Mouse (Mus musculus): ENCODE measurements at regions not wholly inside any gene's neighbourhood (a gene's known extent, or its start where the extent isn't known, plus 50 kb on each side); places are given as distances from the start of the nearest gene placed in this dataset.
"Not testable (repeated sequence)": the region's sequence is repeated elsewhere in the genome, so short reads cannot be mapped to it uniquely, and the experiment has no call there.

GRCm38 (mm10) chr12:29349146-29349850 is 178.9 kb upstream of the Myt1l start:
- ATAC-seq (ENCODE audit: insufficient number of reproducible peaks, low FRiP score), result no peak
- Histone ChIP-seq H3K9me3 (replicated peaks) (no peaks in the 10 kb centered on the region), H3K27ac (ENCODE audit: poor library complexity, severe bottlenecking) (no peak overlapping the region), H3K4me2 (no peak overlapping the region), H3K4me1 (replicated peaks) (peaks cover 21% of the 10 kb centered on the region), H3K4me3 (no peak overlapping the region), H3K36me3 (no peaks in the 10 kb centered on the region), H3K27me3 (replicated peaks) (peaks cover 4% of the 10 kb centered on the region; the same call in 1 of the 2 replicates), H3K9ac (no peak overlapping the region)
- 48% methylated on average over 9 of the region's 9 CpGs for WGBS

GRCm38 (mm10) chr12:29353777-29354496 is 174.2 kb upstream of the Myt1l start:
- Histone ChIP-seq H3K9ac (no peak overlapping the region), H3K27me3 (replicated peaks) (peaks cover 7% of the 10 kb centered on the region; the same call in 1 of the 2 replicates), H3K4me3 (no peak overlapping the region), H3K9me3 (replicated peaks) (no peaks in the 10 kb centered on the region), H3K4me1 (replicated peaks) (peaks cover 42% of the 10 kb centered on the region), H3K27ac (ENCODE audit: poor library complexity, severe bottlenecking) (no peak overlapping the region), H3K36me3 (no peaks in the 10 kb centered on the region), H3K4me2 (no peak overlapping the region)
- 51% methylated on average over 10 of the region's 11 CpGs for WGBS
- ATAC-seq (ENCODE audit: insufficient number of reproducible peaks, low FRiP score), result no peak

- 36% methylated on average over 5 of the region's 6 CpGs for WGBS
- Histone ChIP-seq H3K9ac (no peak overlapping the region), H3K4me3 (no peak overlapping the region), H3K27ac (ENCODE audit: poor library complexity, severe bottlenecking) (no peak overlapping the region), H3K4me2 (no peak overlapping the region), H3K4me1 (replicated peaks) (peaks cover 35% of the 10 kb centered on the region), H3K9me3 (replicated peaks) (no peaks in the 10 kb centered on the region), H3K36me3 (no peaks in the 10 kb centered on the region), H3K27me3 (replicated peaks) (peaks cover 7% of the 10 kb centered on the region; the same call in 1 of the 2 replicates)
- ATAC-seq (ENCODE audit: insufficient number of reproducible peaks, low FRiP score), result no peak
Measured at GRCm38 (mm10) chr12:29354816-29355215, 173.4 kb upstream of the Myt1l start.

- Histone ChIP-seq H3K4me1 (replicated peaks) (peaks cover 35% of the 10 kb centered on the region), H3K9me3 (replicated peaks) (no peaks in the 10 kb centered on the region), H3K36me3 (no peaks in the 10 kb centered on the region), H3K4me3 (no peak overlapping the region), H3K27me3 (replicated peaks) (0 out of 2 replicates have a peak, but pooled peaks cover 3% of the 10 kb centered on the region), H3K9ac (0 out of 2 replicates have a peak overlapping the region, but pooled peaks have one; percentile 50), H3K4me2 (no peak overlapping the region), H3K27ac (ENCODE audit: poor library complexity, severe bottlenecking) (no peak overlapping the region)
- no peak for ATAC-seq (ENCODE audit: insufficient number of reproducible peaks, low FRiP score)
- WGBS, result 27% methylated on average over 11 of the region's 11 CpGs
Measured at GRCm38 (mm10) chr12:29356681-29357397, 171.3 kb upstream of the Myt1l start.

GRCm38 (mm10) chr12:29361236-29361635 is 166.9 kb upstream of the Myt1l start:
- 79% methylated on average over 6 of the region's 6 CpGs for WGBS
- Histone ChIP-seq H3K36me3 (no peaks in the 10 kb centered on the region), H3K9me3 (replicated peaks) (no peaks in the 10 kb centered on the region), H3K4me3 (no peak overlapping the region), H3K27ac (ENCODE audit: poor library complexity, severe bottlenecking) (no peak overlapping the region), H3K4me2 (no peak overlapping the region), H3K9ac (no peak overlapping the region), H3K27me3 (replicated peaks) (0 out of 2 replicates have a peak, but pooled peaks cover under 1% of the 10 kb centered on the region), H3K4me1 (replicated peaks) (peaks cover 26% of the 10 kb centered on the region)
- no peak for ATAC-seq (ENCODE audit: insufficient number of reproducible peaks, low FRiP score)

- peak overlapping the region; percentile 26; the same call in 1 of the 2 replicates for H3K4me3 ChIP-seq
- H3K9ac ChIP-seq, result not testable (repeated sequence)
Measured at GRCm38 (mm10) chr12:29367741-29368106, 160.5 kb upstream of the Myt1l start.

GRCm38 (mm10) chr12:29368107-29368819 is 159.9 kb upstream of the Myt1l start:
- H3K4me1 ChIP-seq (replicated peaks), result peaks cover 34% of the 10 kb centered on the region
- H3K9me3 ChIP-seq (replicated peaks), result no peaks in the 10 kb centered on the region
- WGBS, result 20% methylated on average over 19 of the region's 19 CpGs
- H3K4me3 ChIP-seq, result peak overlapping the region; percentile 26
- no peak for ATAC-seq (ENCODE audit: insufficient number of reproducible peaks, low FRiP score)
- H3K4me2 ChIP-seq, result peak overlapping the region; percentile 58
- no peaks in the 10 kb centered on the region; the same call in 1 of the 2 replicates for H3K27me3 ChIP-seq (replicated peaks)
- H3K36me3 ChIP-seq, result no peaks in the 10 kb centered on the region
- H3K9ac ChIP-seq, result no peak overlapping the region
- H3K27ac ChIP-seq (ENCODE audit: poor library complexity, severe bottlenecking), result no peak overlapping the region

More at GRCm38 (mm10) chr12:29367741-29368106, 160.5 kb upstream of the Myt1l start:
- ATAC-seq (ENCODE audit: insufficient number of reproducible peaks, low FRiP score); H3K27me3 ChIP-seq (replicated peaks); H3K36me3 ChIP-seq; H3K27ac ChIP-seq (ENCODE audit: poor library complexity, severe bottlenecking); H3K9me3 ChIP-seq (replicated peaks): not testable (repeated sequence)
- Histone ChIP-seq H3K4me2 (peak overlapping the region; percentile 58), H3K4me1 (replicated peaks) (peaks cover 34% of the 10 kb centered on the region)
- 49% methylated on average over 3 of the region's 3 CpGs for WGBS

- Histone ChIP-seq H3K36me3 (no peaks in the 10 kb centered on the region), H3K4me2 (peak overlapping the region; percentile 58), H3K4me3 (no peak overlapping the region), H3K9ac (no peak overlapping the region), H3K4me1 (replicated peaks) (peaks cover 34% of the 10 kb centered on the region), H3K27ac (ENCODE audit: poor library complexity, severe bottlenecking) (no peak overlapping the region), H3K27me3 (replicated peaks) (no peaks in the 10 kb centered on the region; the same call in 1 of the 2 replicates), H3K9me3 (replicated peaks) (no peaks in the 10 kb centered on the region)
- ATAC-seq (ENCODE audit: insufficient number of reproducible peaks, low FRiP score), result no peak
- WGBS, result 28% methylated on average over 5 of the region's 5 CpGs
Measured at GRCm38 (mm10) chr12:29368820-29369175, 159.4 kb upstream of the Myt1l start.

- Histone ChIP-seq H3K4me3 (no peak overlapping the region), H3K27me3 (replicated peaks) (no peaks in the 10 kb centered on the region), H3K9me3 (replicated peaks) (no peaks in the 10 kb centered on the region), H3K4me2 (no peak overlapping the region), H3K36me3 (no peaks in the 10 kb centered on the region), H3K9ac (no peak overlapping the region), H3K27ac (ENCODE audit: poor library complexity, severe bottlenecking) (no peak overlapping the region), H3K4me1 (replicated peaks) (peaks cover 11% of the 10 kb centered on the region)
- WGBS, result 72% methylated on average over 5 of the region's 5 CpGs
- ATAC-seq (ENCODE audit: insufficient number of reproducible peaks, low FRiP score), result no peak
Measured at GRCm38 (mm10) chr12:29391756-29392155, 136.4 kb upstream of the Myt1l start.

- Histone ChIP-seq H3K4me2 (no peak overlapping the region), H3K36me3 (no peaks in the 10 kb centered on the region), H3K9me3 (replicated peaks) (no peaks in the 10 kb centered on the region), H3K9ac (no peak overlapping the region), H3K4me1 (replicated peaks) (peaks cover 11% of the 10 kb centered on the region), H3K27ac (ENCODE audit: poor library complexity, severe bottlenecking) (no peak overlapping the region), H3K4me3 (no peak overlapping the region), H3K27me3 (replicated peaks) (no peaks in the 10 kb centered on the region)
- WGBS, result 88% methylated on average over 1 of the region's 1 CpGs
- no peak for ATAC-seq (ENCODE audit: insufficient number of reproducible peaks, low FRiP score)
Measured at GRCm38 (mm10) chr12:29394271-29394670, 133.9 kb upstream of the Myt1l start.
